30 mouse cellular contexts compared by ENCODE assay signal in the genomic region with DNA sequence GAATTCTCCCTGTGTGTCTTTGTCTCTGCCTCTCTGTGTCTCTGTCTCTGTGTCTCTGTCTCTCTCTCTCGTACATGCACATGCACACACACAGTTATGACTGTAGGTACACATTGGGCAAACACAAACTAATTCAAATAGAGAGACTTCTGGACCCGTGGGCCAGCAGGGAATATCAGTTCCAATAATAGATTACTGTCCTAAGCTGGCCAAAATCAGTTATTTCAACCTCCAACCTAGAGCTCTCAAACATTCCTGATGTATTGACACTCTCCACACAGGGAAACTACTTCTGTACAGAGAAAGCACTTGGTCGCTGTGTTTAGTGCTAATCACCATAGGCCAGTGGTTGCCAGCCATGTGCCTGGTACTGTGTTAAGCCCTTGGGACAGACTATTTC.
"Had no signal": no experiment of that assay in that cellular context is flagged by ENCODE, and none has a peak within 500 bp of the region (broad histone marks: within the 10 kb centered on the region; RNA-seq: fewer than 3 reads in every experiment).

No protein-coding gene starts in this region.

- H3K4me1 ChIP-seq: intestine, embryonic 15.5 days had no signal

- H3K27me3 ChIP-seq: heart, embryonic 12.5 days; hindbrain, embryonic 12.5 days; hindbrain, embryonic 13.5 days; hindbrain, embryonic 15.5 days; intestine, embryonic 15.5 days had no signal

- H3K9ac ChIP-seq: heart, embryonic 12.5 days; heart, embryonic 15.5 days; hindbrain, embryonic 12.5 days; hindbrain, embryonic 13.5 days; hindbrain, embryonic 14.5 days; hindbrain, embryonic 15.5 days; intestine, embryonic 15.5 days; kidney, embryonic 15.5 days had no signal

- DNase-seq: heart, postnatal 10 days; heart, postnatal 14 days; heart, postnatal 36 days; heart, postnatal 4 days; kidney, adult 11 months; kidney, adult 18-20 months; kidney, adult 2 months; kidney, adult 8-10 months; kidney, adult 9 months; kidney, postnatal 10 days; kidney, postnatal 14 days; kidney, postnatal 25 days; kidney, postnatal 36 days; kidney, postnatal 4 days; layer of hippocampus, adult 9-11 months; layer of hippocampus, postnatal 36 days had no signal

- H3K4me3 ChIP-seq: heart, embryonic 10.5 days; heart, embryonic 12.5 days; heart, embryonic 13.5 days; heart, embryonic 15.5 days; hindbrain, embryonic 10.5 days; hindbrain, embryonic 12.5 days; hindbrain, embryonic 13.5 days; hindbrain, embryonic 15.5 days; intestine, embryonic 15.5 days; kidney, embryonic 15.5 days; layer of hippocampus, adult 2 months had no signal

- H3K36me3 ChIP-seq: heart, embryonic 10.5 days; heart, embryonic 12.5 days; heart, embryonic 13.5 days; heart, embryonic 15.5 days; hindbrain, embryonic 10.5 days; hindbrain, embryonic 12.5 days; hindbrain, embryonic 13.5 days; hindbrain, embryonic 15.5 days; intestine, embryonic 15.5 days; kidney, embryonic 15.5 days had no signal

- H3K27ac ChIP-seq: heart, embryonic 10.5 days; heart, embryonic 13.5 days; heart, embryonic 15.5 days; hindbrain, embryonic 10.5 days; hindbrain, embryonic 12.5 days; hindbrain, embryonic 13.5 days; hindbrain, embryonic 14.5 days; hindbrain, embryonic 15.5 days; hindbrain, postnatal 0 days; intestine, embryonic 15.5 days; kidney, embryonic 15.5 days; kidney, postnatal 0 days; layer of hippocampus, adult 2 months had no signal
